Mouse (Mus musculus) embryonic fibroblast, embryonic 13.5 days (primary cell): ENCODE data around the gene Lamb2. TPM values are rescaled to one million over a fixed set of nuclear protein-coding genes. Genes with fewer than 3 reads are reported as not detected.

Experiments used
- H3K27ac ChIP-seq: 2 replicates; pipeline ENCODE4 v1.5.1; 2012; ENCODE audit warnings: low read length, control low read depth, inconsistent platforms; ENCODE audit not compliant: insufficient read depth
- H3K4me1 ChIP-seq: 2 replicates; pipeline ENCODE4 v1.6.1; 2011; ENCODE audit warnings: low read length; ENCODE audit not compliant: control insufficient read depth, insufficient read depth
- H3K4me3 ChIP-seq: 2 replicates; pipeline ENCODE4 v1.5.1; 2011; ENCODE audit warnings: mild to moderate bottlenecking, control low read depth, low read length; ENCODE audit not compliant: insufficient read depth
- CTCF ChIP-seq: IDR thresholded peaks from 2 replicates; pipeline ENCODE4 v1.5.1; 2011; ENCODE audit warnings: mild to moderate bottlenecking, control low read depth, low read length, moderate library complexity, borderline replicate concordance; ENCODE audit not compliant: insufficient read depth
- POLR2A ChIP-seq: IDR thresholded peaks from 2 replicates; pipeline ENCODE4 v1.6.1; 2011; ENCODE audit warnings: low read depth, mild to moderate bottlenecking, control low read depth, low read length, moderate library complexity
- polyA plus RNA-seq: library from polyadenylated mRNA; stranded (reverse); fragments of >200 nt; gene quantifications from 2 replicates; pipeline ENCODE4 v1.2.4, GENCODE M21; 2011; ENCODE audit warnings: low read depth; ENCODE audit not compliant: missing spikeins, insufficient read length

Lamb2 gene
- 118 and 152 TPM in 2 replicates for polyA plus RNA-seq

- Histone ChIP-seq H3K27ac (peak within 1 kb of the TSS; percentile 92), H3K4me3 (peak within 1 kb of the TSS; percentile 76), H3K4me1 (0 out of 2 replicates have a peak, but pooled peaks cover 6% of the 10 kb centered on the region)
- no peak for TF ChIP-seq CTCF
- peak; percentile 98 for TF ChIP-seq POLR2A
Measured at GRCm38 (mm10) chr9:108479721-108480351, at the start of gene Lamb2. Lamb2 (plus strand) TSS chr9:108479736.

DNA sequence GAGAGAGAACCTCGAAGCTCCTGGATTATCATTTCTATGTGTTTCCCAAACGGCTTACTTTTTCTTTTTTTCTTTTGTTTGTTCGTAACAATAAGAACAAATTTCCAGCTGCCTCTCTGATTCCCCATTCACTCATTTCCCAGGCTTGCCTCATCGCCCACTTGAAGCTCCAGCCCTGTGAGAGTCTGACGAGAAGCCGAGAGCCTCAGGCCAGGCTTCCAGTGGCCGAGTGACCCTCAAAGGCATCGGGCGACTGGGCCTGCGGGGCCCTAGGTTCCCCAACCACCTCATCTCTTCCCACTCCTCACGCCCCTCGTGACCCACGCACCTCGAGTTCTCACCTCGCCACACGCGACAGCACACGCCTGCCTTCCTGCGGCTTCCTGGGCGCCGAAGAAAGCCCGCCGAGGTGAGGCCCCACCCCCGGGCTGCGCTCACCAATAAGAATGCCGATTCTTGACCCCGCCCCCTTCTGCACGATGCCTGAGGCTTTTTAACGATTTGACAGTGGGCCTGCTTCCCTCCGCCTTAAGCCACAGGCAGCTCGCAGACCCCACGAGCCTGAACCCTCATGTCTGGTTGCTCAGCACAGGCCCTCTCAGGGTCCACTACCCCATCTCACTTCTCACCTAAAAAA is 48.0 kb upstream of the Lamb2 start:
- Histone ChIP-seq H3K4me1 (no peaks in the 10 kb centered on the region), H3K27ac (no peak overlapping the region), H3K4me3 (no peak overlapping the region)

GRCm38 (mm10) chr9:108436182-108436581 is 43.4 kb upstream of the Lamb2 start, which contains the start of gene BC048562:
BC048562 (plus strand) TSS chr9:108436482.
- no peak for TF ChIP-seq POLR2A
- H3K4me3 ChIP-seq: no peak within 1 kb of the TSS
- H3K4me1 ChIP-seq: no peaks in the 10 kb centered on the region; the same call in 1 of the 2 replicates
- H3K27ac ChIP-seq: no peak within 1 kb of the TSS

More for the DNA sequence above, 48.0 kb upstream of the Lamb2 start:
- TF ChIP-seq POLR2A: no peak
- no peak for TF ChIP-seq CTCF

DNA sequence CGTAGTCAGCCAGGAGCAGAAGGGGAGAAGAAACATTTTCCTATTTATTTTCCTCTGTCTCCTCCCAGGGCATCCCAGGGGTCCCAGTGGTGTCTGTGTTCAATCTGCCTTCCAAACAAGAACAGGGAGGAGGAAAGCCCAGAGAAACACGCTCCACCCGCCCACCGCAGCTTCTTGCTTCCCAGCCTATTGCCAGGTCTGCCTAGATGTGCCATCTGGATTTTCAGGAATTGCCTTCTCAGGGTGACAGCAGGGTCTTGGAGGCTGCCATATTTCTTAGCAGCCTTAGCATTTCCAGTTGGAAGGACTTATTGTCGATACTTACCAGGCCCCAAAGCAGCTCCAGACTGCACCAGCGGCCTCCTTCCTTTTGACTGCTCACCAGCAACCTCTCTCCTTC is 40.4 kb upstream of the Lamb2 start:
- TF ChIP-seq CTCF (no peak), POLR2A (no peak)
- Histone ChIP-seq H3K4me3 (no peak overlapping the region), H3K27ac (no peak overlapping the region), H3K4me1 (no peaks in the 10 kb centered on the region; the same call in 1 of the 2 replicates)

DNA sequence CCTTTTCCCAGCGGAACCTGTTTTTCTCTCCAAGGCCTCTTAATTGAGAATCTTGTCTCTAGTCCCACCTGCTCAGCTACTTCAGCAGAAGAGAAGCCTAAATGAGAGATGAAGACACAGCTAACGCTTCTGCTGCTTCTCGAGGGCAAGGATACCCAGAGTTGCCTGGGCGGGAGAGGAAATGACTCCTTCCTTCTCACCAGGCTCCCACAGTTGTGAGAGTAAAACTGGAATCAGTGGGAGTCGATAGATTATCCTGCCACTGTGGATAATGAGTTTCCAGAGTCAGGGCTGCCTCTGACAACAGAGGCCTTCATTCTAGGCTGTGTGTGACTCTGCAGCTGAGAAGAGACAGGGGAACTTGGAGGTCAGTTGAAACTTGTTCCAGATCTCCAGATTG is 39.1 kb upstream of the Lamb2 start:
- no peak for TF ChIP-seq POLR2A
- no peak for TF ChIP-seq CTCF
- Histone ChIP-seq H3K4me1 (no peaks in the 10 kb centered on the region; the same call in 1 of the 2 replicates), H3K4me3 (no peak overlapping the region), H3K27ac (no peak overlapping the region)

DNA sequence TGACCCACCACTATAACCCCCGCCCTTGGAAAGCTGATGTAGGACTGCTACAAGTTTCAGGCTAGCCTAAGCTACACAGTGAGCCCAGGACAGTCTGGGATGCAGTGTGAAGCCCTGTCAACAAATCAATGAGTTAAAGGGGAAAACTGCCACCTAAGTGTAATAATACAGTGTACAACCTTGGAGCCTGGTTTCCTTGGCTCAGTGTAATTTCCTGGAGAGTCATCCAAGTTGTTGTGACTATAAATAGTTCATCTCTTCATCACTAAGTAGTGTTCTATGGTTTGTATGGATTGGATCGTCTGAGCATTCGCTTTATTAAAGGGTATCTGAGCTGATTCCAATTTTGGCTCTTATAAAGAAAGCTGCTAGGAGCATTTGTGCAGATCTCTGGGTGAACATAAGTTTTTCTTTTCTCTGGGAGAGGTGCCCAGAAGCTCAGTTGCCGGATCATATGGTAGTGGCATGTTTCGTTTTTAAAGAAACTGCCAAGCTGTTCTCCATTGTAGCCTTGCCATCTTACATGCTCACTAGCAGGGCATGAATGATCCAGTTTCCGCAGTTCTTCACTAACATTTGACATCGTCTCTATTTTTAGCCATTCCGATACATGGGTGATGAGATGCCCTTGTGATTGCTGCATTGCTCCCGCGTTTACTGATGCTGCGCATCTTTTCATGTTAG is 38.2 kb upstream of the Lamb2 start:
- TF ChIP-seq CTCF: no peak
- no peak for TF ChIP-seq POLR2A
- Histone ChIP-seq H3K4me1 (no peaks in the 10 kb centered on the region; the same call in 1 of the 2 replicates), H3K27ac (no peak overlapping the region), H3K4me3 (no peak overlapping the region)

GRCm38 (mm10) chr9:108445125-108445524 is 34.4 kb upstream of the Lamb2 start:
- H3K4me1 ChIP-seq: no peaks in the 10 kb centered on the region; the same call in 1 of the 2 replicates
- TF ChIP-seq POLR2A: no peak
- TF ChIP-seq CTCF: no peak
- no peak overlapping the region for H3K27ac ChIP-seq
- no peak overlapping the region for H3K4me3 ChIP-seq

- TF ChIP-seq CTCF: no peak
- Histone ChIP-seq H3K4me1 (no peaks in the 10 kb centered on the region; the same call in 1 of the 2 replicates), H3K27ac (no peak overlapping the region), H3K4me3 (no peak overlapping the region)
Measured at GRCm38 (mm10) chr9:108449860-108450259, 29.7 kb upstream of the Lamb2 start.

- no peak overlapping the region for H3K27ac ChIP-seq
- H3K4me1 ChIP-seq: no peaks in the 10 kb centered on the region; the same call in 1 of the 2 replicates
- TF ChIP-seq CTCF (no peak), POLR2A (no peak)
- H3K4me3 ChIP-seq: no peak overlapping the region
Measured at GRCm38 (mm10) chr9:108450292-108451169, 29.0 kb upstream of the Lamb2 start.
